17 mouse cellular contexts compared by ENCODE assay signal in the genomic region with DNA sequence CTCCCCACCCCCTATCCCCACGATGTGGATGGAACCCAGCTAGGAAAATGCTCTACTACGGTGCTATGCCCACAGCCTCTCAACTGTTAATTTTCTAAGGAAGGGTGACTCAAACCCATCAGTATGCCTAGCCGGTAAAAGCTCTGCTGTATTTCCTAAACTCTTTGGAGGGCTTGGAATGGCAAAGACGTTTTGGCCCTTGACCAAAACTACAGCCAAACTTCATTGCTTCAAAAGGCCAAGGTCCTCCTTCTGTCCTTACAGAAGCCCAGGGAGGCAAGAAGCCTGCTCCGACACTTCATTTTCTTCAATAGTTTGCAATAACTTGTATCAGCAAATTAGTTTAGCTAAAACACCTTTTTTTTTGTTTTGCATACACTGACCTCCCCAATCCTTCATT. TPM values are rescaled to one million over a fixed set of nuclear protein-coding genes. Genes with fewer than 3 reads are reported as not detected.
"Had no signal": no experiment of that assay in that cellular context is flagged by ENCODE, and none has a peak within 500 bp of the region (broad histone marks: within the 10 kb centered on the region; RNA-seq: fewer than 3 reads in every experiment).

No protein-coding gene starts in this region.

- H3K27ac ChIP-seq: macrophage; midbrain, embryonic 12.5 days; midbrain, embryonic 15.5 days; neural tube, embryonic 12.5 days; stomach, embryonic 15.5 days; stomach, postnatal 0 days had no signal

- H3K9ac ChIP-seq: lung, embryonic 14.5 days; midbrain, embryonic 12.5 days; midbrain, embryonic 15.5 days; neural tube, embryonic 12.5 days; stomach, embryonic 15.5 days had no signal

- H3K4me2 ChIP-seq: lung, embryonic 14.5 days; midbrain, embryonic 12.5 days; midbrain, embryonic 15.5 days; neural tube, embryonic 12.5 days; stomach, embryonic 15.5 days had no signal

- DNase-seq: lung, adult 18-20 months; lung, postnatal 36 days; right cerebral cortex, postnatal 14 days; thymus, adult 2 months; thymus, postnatal 25 days; thymus, postnatal 4 days had no signal

- H3K4me1 ChIP-seq: megakaryocyte, embryonic 14.5 days; midbrain, embryonic 12.5 days; midbrain, embryonic 15.5 days; neural tube, embryonic 12.5 days; stomach, embryonic 15.5 days had no signal

- ATAC-seq: midbrain, embryonic 15.5 days had no signal

- H3K4me3 ChIP-seq: megakaryocyte, embryonic 14.5 days; midbrain, embryonic 12.5 days; midbrain, embryonic 15.5 days; neural tube, embryonic 12.5 days; stomach, embryonic 15.5 days had no signal

- H3K36me3 ChIP-seq: midbrain, embryonic 12.5 days; midbrain, embryonic 15.5 days; neural tube, embryonic 12.5 days; stomach, embryonic 15.5 days had no signal

- H3K27me3 ChIP-seq: midbrain, embryonic 15.5 days; neural tube, embryonic 12.5 days; stomach, embryonic 15.5 days had no signal

- H3K9me3 ChIP-seq: megakaryocyte, embryonic 14.5 days; midbrain, embryonic 12.5 days; midbrain, embryonic 15.5 days; neural tube, embryonic 12.5 days; stomach, embryonic 15.5 days had no signal

RNA-seq across cellular contexts. Expression of a gene that starts 42.4 kb away (rescaled TPM):
- total RNA-seq: megakaryocyte progenitor cell, adult 5-6 weeks; monocyte, adult 5-6 weeks; neutrophil, adult 5-6 weeks had no signal
- polyA plus RNA-seq: macrophage had no signal
